Mouse (Mus musculus) kidney, adult 2 months (tissue): ENCODE measurements at regions not wholly inside any gene's neighbourhood (a gene's known extent, or its start where the extent isn't known, plus 50 kb on each side); places are given as distances from the start of the nearest gene placed in this dataset.
A peak's percentile ranks its signal among the peaks of the same experiment; 100 is the strongest.

Source experiments
- DNase-seq: peaks from one replicate; pipeline ENCODE4 v3.0.0; 2021
- H3K27ac ChIP-seq: fragments of 200-500 bp; 2 replicates; pipeline ENCODE4 v1.5.1; 2012; ENCODE audit warnings: low read depth, low read length, control low read depth, inconsistent platforms; ENCODE audit not compliant: insufficient read depth
- H3K27me3 ChIP-seq: fragments of 200-500 bp; replicated peaks from 2 replicates; pipeline ENCODE4 v1.6.1; 2012; ENCODE audit warnings: mild to moderate bottlenecking, moderate library complexity, low read length, inconsistent platforms; ENCODE audit not compliant: control insufficient read depth, insufficient read depth
- H3K36me3 ChIP-seq: fragments of 200-500 bp; 2 replicates; pipeline ENCODE4 v1.6.1; 2012; ENCODE audit warnings: mild to moderate bottlenecking, moderate library complexity, low read length, inconsistent platforms; ENCODE audit not compliant: control insufficient read depth, insufficient read depth
- H3K4me1 ChIP-seq: fragments of 200-500 bp; 2 replicates; pipeline ENCODE4 v1.6.1; 2011; ENCODE audit warnings: low read length; ENCODE audit not compliant: control insufficient read depth, insufficient read depth
- H3K4me3 ChIP-seq: fragments of 200-500 bp; 2 replicates; pipeline ENCODE4 v1.5.1; 2011; ENCODE audit warnings: mild to moderate bottlenecking, low read depth, low read length, control low read depth; ENCODE audit not compliant: insufficient read depth
- CTCF ChIP-seq: fragments of 200-500 bp; conservative IDR thresholded peaks from 2 replicates; pipeline ENCODE4 v1.5.1; 2011; ENCODE audit warnings: low read depth, mild to moderate bottlenecking, control low read depth, low read length, moderate library complexity, mixed read lengths; ENCODE audit not compliant: insufficient read depth, insufficient read length
- POLR2A ChIP-seq: fragments of 200-500 bp; IDR thresholded peaks from one replicate; pipeline ENCODE4 v1.6.1; 2011; ENCODE audit warnings: low read depth, low read length, control low read depth
- WGBS: fragments of 180-500 bp; shearing (Covaris S2); methylation state at CpG from one replicate; pipeline ENCODE4 v1.1.7; 2018; 5-methylcytosine and 5-hydroxymethylcytosine counted together

GRCm38 (mm10) chr2:169101506-169102261 is 146.3 kb upstream of the Zfp64 start:
- 82% methylated on average over 13 of the region's 13 CpGs for WGBS
- H3K27me3 ChIP-seq: no peaks in the 10 kb centered on the region
- no peaks in the 10 kb centered on the region for H3K36me3 ChIP-seq
- no peak for TF ChIP-seq POLR2A
- no peak for TF ChIP-seq CTCF
- no peak overlapping the region for H3K27ac ChIP-seq
- peak; percentile 70 for DNase-seq
- no peaks in the 10 kb centered on the region for H3K4me1 ChIP-seq
- H3K4me3 ChIP-seq: no peak overlapping the region

DNA sequence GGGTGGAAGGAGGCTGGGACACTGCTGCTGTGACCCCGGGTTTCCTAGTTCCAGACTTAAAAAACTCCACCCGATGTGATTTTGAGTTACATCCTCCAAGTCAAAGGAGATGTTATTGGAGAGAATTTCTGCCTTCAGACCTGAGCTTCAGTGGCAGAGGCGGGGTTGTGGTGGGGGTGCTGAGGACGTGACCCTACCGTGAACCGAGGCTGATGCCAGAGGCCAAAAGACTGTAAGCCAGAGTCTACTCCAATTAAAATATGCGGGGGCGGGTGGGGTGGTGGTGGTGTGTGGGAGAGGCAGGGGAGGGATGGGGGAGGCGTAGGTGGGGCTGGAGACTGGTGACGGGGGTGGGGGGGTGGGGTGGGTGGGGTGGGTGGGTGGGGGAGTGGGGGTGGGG is 145.1 kb upstream of the Zfp64 start:
- peak; percentile 35 for DNase-seq
- WGBS: 68% methylated on average over 10 of the region's 10 CpGs
- TF ChIP-seq POLR2A (no peak), CTCF (no peak)
- H3K27ac ChIP-seq: no peak overlapping the region
- H3K36me3 ChIP-seq: no peaks in the 10 kb centered on the region
- no peaks in the 10 kb centered on the region for H3K27me3 ChIP-seq
- no peak overlapping the region for H3K4me3 ChIP-seq
- no peaks in the 10 kb centered on the region for H3K4me1 ChIP-seq

- H3K4me1 ChIP-seq: no peaks in the 10 kb centered on the region
- TF ChIP-seq POLR2A (no peak), CTCF (no peak)
- 85% methylated on average over 12 of the region's 12 CpGs for WGBS
- DNase-seq: no peak
- H3K27ac ChIP-seq: no peak overlapping the region
- no peaks in the 10 kb centered on the region for H3K27me3 ChIP-seq
- H3K4me3 ChIP-seq: no peak overlapping the region
- no peaks in the 10 kb centered on the region for H3K36me3 ChIP-seq
These were observed 144.3 kb upstream of the Zfp64 start for GRCm38 (mm10) chr2:169099678-169100077.

- no peak overlapping the region for H3K4me3 ChIP-seq
- no peaks in the 10 kb centered on the region for H3K4me1 ChIP-seq
- DNase-seq: peak; percentile 39
- no peaks in the 10 kb centered on the region for H3K36me3 ChIP-seq
- H3K27me3 ChIP-seq: no peaks in the 10 kb centered on the region
- WGBS: 80% methylated on average over 6 of the region's 6 CpGs
- TF ChIP-seq CTCF: no peak
- no peak for TF ChIP-seq POLR2A
- H3K27ac ChIP-seq: no peak overlapping the region
These were observed 143.2 kb upstream of the Zfp64 start for GRCm38 (mm10) chr2:169098591-169098990.

- TF ChIP-seq POLR2A: no peak
- no peak for DNase-seq
- H3K27me3 ChIP-seq: no peaks in the 10 kb centered on the region
- no peaks in the 10 kb centered on the region for H3K4me1 ChIP-seq
- WGBS: 74% methylated on average over 22 of the region's 22 CpGs
- no peak overlapping the region for H3K4me3 ChIP-seq
- no peak overlapping the region for H3K27ac ChIP-seq
- no peaks in the 10 kb centered on the region for H3K36me3 ChIP-seq
These were observed 138.8 kb upstream of the Zfp64 start for GRCm38 (mm10) chr2:169094011-169094754.

DNA sequence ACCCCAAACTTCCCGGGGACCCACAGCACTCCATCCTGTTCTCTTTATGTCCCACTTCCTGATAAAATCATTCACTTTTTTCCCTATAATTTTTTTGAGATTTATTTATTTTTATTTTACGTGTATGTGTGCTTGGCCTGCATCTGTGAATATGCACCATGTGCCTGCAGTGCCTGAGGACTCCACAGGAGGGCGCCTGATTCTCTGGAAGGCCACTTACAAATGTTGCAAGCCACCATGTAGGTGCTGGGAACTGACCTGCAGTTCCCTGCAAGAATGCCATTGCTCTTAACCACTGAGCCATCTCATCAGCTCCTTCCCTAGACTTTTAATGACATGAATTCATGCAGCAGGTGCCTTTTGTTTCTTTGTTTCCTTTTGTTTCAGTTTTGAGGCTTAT is 134.9 kb upstream of the Zfp64 start:
- DNase-seq: no peak
- Histone ChIP-seq H3K4me3 (no peak overlapping the region), H3K36me3 (no peaks in the 10 kb centered on the region), H3K27ac (no peak overlapping the region), H3K27me3 (no peaks in the 10 kb centered on the region), H3K4me1 (no peaks in the 10 kb centered on the region)
- WGBS: 84% methylated on average over 3 of the region's 3 CpGs
- TF ChIP-seq POLR2A (no peak), CTCF (no peak)

DNA sequence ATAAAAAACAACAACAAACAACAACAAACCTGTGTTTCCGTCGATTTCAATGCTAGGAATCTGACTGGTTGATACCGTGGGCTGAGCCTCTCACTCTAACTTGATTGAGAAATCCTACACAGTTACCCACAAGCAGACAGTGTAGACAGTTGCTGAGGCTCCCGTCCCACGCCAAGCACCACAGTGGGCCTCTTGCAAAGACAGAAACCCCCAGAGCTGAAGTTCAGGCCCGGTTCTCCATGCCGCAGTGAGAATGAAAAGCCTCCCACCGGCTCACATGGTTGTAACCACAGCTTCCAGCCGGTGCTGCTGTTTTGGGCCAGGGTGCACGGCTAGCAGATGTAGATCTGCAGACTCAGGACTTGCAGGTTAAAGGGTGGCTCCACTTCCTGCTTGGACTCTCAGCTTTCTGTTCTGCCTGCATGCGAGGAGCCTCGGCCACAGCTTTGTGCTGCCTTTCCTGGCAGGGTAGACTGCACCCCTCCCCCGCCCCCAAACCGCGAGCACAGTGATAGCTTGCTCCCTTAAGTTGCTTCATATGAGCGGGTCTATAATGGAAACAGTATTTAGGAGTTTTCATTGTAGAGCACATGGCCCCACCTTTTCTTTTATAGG is 133.6 kb upstream of the Zfp64 start:
- Histone ChIP-seq H3K27ac (no peak overlapping the region), H3K36me3 (no peaks in the 10 kb centered on the region), H3K4me1 (no peaks in the 10 kb centered on the region), H3K4me3 (no peak overlapping the region), H3K27me3 (no peaks in the 10 kb centered on the region)
- DNase-seq: peak; percentile 8
- no peak for TF ChIP-seq CTCF
- TF ChIP-seq POLR2A: no peak
- WGBS: 57% methylated on average over 16 of the region's 16 CpGs
